Mouse (Mus musculus) layer of hippocampus, postnatal 36 days (tissue): ENCODE data around the gene Snapc5. TPM values are rescaled to one million over a fixed set of nuclear protein-coding genes. Genes with fewer than 3 reads are reported as not detected.

Experiments used
- DNase-seq, 2 experiments: peaks; one replicate each; pipeline ENCODE4 v3.0.0; 2022
- microRNA-seq, 2 experiments: library from miRNA; unstranded; fragments of <30 nt; microRNA quantifications; one replicate each; pipeline ENCODE4 v1.2.0; 2021
- total RNA-seq, 2 experiments: library from RNA; stranded (reverse); gene quantifications; 2 replicates each; pipeline ENCODE4 v1.2.3; 2021

Gene Snapc5
- total RNA-seq, 2 experiments from 2014 or later, result 16.5 to 20.0 TPM

DNA sequence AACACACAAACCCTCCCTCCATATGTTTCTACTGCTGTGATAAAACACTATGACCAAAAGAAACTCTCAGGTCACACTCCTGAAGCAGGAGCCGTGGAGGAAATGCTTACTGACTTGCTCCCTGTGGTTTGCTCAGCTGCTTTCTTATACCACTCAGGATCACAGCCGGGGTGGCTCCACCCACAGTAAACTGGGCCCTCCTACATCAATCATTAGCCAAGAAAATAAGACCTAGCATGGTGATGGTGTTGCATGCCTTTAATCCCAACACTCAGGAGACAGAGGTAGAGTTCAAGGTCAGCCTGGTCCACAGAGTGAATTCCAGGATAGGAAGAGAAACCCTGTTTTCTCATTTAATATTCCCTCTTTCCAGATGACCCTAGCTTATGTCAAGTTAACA, 20.8 kb downstream of the Snapc5 start:
- DNase-seq, result no peak

DNA sequence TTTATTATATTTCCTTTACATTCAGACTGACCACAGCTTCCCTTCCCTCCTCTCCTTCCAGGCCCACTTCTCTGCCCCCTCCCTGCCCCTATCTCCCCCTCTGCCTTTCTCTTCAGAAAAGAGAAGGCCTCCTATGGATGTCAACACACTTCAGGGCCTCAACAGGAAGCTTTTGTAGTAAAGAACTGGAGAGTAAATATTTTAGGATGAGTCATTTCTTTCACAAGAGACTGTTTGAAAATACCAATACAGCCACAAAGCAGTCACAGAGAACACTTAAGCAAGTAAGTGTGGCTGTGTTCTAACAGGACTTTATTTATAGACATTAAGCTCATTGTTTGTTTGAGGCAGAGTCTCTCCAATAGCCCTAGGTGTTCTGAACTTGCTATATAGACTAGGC, 23.3 kb downstream of the Snapc5 start:
- no peak for DNase-seq

DNA sequence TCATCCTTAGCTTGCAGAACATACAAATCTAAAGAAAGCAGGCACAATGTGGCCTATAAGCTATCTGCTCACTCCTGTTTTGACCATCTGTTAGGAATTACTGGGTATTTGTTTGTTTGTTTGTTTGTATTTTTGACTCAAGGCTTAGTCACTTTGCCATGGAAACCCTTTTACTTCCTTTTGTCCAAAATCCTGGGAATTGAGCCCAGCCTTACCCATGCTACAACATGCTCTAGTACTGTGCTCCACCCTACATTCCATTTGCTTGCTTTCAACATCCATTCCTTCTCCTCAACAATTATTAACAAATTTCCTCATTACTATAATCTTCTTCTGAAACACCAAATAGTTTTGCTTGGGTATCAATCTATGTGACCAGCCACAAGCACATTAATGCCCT, 23.8 kb downstream of the Snapc5 start:
- DNase-seq, result no peak

DNA sequence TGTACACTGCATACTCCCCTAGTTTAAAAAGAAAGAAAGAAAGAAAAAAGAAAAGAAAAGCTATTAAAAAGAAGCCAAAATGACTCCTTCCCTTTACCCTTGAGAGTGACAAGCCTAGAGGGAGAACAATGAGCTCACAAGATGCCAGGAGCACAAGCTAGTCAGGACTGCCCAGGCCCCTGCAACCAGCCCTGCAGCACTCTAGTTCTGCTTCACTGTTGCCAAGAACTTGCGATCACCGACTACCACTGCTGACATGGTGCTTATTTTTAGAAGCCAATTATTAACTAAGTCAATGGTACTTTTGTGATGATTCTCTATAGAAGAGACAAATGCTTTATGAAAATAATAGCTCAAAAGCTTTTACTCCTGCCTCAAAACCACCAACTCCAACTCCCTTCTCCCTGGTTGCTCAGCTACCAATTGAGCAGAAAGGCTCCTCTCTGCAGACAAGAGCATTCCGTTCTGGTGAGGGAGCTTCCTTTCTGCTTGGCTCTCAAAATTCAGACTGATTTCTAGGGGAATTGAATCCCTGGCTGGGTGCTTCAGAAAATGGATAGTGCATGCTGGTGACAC, 28.5 kb downstream of the Snapc5 start:
- peak in 1 of 2 experiments; percentile 29 for DNase-seq

DNA sequence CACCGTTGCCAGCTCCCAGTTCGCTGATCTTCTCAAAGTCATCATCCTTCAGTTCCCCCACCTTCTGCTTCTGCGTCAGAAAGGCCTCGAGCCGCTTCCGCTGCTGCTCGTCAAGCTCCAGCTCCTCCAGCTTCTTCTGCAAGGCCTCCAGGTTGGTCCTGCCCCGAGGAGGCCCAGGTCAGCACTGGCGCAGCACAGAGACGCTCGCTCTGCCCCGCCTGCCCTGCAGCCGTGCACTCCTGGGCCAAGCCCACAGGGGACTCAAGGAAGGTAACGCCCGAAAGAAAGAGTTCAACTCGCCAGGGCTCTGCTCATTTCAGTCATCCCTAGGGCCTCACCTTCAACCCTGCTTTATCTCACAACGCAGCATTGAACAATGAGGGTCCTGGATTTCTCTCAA, 35.4 kb downstream of the Snapc5 start:
- DNase-seq, result no peak

DNA sequence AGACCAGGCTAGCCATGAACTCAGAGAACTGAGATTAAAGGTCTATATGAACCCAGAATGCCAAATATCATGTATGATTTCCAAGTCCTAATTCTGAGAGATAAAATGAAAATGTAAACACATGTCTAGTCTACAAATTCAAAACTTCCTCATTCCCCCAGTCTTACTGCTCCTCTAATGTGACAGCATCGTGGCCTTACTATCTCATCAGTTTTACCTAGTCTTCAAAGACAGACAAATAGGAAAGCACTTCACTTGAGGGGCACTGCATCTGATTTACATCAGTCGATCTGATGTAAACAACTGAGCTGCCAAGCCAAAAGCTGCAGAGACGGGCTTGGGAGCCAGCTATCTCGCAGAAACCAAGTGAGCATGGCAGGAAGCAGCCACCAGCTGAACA, 37.0 kb downstream of the Snapc5 start:
- no peak for DNase-seq

DNA sequence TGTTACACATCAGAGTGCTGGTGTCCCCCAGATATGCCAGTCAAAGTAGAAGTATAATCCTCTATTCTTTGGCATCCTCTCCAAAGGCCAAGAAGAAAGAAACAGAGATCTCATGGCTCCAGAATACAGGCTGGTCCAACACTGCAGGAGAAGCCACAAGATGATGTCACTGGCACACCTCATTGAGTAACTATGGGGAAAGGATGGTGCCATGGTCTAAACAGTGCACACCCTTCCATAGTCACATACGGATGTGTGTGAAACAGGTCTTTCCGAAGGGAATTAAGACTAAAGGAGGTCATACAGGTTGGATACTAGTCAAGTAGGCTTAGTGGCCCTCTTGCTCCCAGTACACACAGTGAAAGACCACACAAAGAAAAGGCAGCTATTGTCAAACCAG, 37.6 kb downstream of the Snapc5 start:
- DNase-seq, result no peak

DNA sequence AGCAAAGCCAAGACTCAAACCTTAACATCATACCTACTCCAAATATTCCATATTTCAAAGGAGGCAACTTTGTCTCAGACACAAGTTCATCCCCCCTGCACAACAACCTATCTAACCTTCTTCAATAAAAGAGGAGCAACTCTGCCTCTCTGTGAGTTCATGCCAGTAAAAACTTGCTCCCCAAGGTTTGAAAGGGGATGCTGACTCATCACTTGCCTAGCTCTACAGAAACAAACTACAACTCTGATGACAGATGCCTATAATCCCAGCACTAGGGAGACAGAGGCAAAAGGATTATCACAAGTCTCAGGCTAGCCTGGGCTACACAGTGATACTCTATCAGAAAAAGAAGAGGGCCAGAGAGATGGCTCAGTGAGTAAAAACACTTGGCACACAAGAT, 38.8 kb downstream of the Snapc5 start:
- no peak for DNase-seq

DNA sequence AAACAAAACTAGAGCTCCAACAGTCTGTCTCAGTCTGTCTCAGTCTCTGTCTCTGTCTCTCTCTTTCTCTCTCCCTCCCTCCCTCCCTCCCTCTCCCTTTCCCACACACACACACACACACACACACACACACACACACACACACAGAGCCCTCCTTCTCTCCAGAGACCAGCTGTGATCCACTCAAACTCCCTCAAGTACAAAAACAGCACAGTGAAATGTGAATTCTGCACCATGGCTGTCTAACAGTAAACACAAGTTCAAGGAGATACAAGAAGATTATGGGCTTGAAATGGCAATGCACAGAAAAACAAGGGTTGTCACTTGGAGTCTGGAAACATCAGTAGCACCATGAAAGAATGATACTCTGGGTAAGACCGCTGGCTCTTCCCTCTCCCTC, 40.2 kb downstream of the Snapc5 start:
- DNase-seq, result no peak

DNA sequence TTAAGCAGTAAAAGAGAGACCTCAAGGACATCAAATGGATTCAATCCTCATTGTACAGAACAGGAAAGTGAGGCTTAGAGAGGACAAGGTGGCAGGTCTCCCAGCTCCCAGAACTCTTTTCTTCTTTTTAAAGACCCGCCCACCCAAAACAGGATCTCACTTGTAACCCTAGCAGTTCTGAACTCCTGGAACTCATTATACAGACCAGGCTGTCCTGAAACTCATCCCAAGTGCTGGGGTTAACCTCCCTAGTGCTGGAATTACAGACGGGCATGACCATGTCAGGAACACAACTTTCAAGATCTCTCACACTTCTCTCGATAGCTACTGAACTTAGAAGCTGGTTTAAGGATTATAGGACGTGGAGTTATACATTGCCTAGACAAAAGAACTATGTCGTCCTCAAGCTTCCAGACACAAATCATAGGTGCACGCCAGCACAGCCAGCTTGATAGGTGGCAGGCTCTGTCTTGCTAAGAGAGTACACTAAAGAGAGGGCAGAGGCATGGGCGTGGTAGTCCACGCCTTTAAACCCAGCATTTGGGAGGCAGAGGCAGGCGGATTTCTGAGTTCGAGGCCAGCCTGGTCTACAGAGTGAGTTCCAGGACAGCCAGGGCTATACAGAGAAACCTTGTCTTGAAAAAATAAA, 40.8 kb downstream of the Snapc5 start:
- no peak for DNase-seq

DNA sequence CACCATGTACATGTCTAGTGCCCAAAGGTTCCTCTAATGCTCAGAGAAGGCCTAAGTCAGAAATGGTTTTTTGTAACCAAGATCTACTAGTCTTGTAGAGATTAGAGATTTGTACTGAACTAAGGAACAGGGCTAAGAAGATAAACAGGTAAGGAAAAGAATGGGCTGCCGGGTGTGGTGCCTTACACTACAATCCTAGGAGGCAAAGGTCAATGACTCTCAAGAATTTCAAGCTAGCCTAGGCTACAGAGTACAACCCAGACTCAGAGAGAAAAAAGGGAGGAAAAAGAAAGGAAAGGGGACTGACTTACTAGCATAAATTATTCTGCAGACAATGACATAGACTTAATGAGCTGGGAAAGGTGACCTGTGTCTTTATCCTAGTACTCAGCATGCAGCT, 41.5 kb downstream of the Snapc5 start:
- DNase-seq, result no peak

DNA sequence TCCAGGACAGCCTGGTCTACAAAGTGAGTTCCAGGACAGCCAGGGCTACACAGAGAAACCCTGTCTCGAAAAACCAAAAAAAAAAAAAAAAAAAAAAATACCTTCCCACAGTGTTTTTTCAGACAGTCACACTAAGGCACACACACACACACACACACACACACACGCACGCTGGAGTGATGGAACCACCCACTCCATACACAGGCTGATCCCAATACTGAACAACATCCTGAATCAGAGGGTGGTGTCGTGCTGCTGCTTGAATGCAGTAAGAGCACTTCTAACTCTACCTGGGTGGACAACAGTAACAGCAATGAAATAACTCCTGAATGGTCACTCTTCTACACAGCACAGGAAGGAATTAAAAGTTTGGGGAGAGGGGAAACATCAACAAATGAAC, 42.4 kb downstream of the Snapc5 start:
- DNase-seq, result peak in 1 of 2 experiments; percentile 24

DNA sequence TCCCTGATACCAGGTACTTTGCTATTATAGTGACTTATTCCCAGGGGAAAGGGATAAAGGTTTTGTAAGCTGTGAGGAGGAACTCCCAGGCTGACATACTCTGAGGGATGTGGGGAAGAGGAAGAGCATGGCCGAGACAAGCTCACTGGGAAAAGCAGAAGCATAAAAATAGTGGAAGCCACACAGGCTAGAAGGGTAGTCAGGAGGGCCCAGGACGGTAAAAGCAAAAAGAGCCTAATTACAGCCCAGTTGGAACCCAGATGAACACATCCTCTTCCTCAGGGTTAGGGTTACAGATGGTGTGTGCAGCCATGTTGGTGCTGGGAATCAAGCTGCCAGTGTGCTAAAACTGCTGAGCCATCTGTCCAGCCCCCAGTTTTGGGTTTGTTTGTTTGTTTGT, 43.0 kb downstream of the Snapc5 start:
- DNase-seq, result no peak

DNA sequence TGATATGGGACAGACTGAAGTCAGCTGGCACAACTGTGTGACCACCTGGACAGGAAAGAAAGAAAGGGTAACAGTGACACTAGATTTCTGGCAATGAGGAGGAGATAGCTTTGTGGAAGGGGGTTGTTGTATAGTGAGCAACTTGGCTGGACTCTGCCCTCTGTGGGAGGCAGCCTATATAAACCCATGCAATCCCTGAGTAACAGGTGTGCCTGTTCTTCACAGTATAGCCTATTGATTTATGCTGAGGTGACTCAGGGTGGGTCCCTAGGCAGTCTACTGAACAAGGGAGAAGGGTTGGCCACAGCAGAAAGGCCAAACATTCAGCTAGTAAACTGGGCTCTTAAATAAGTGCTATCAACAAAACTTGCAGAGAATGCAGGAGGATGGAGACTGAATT, 46.7 kb downstream of the Snapc5 start:
- no peak for DNase-seq

DNA sequence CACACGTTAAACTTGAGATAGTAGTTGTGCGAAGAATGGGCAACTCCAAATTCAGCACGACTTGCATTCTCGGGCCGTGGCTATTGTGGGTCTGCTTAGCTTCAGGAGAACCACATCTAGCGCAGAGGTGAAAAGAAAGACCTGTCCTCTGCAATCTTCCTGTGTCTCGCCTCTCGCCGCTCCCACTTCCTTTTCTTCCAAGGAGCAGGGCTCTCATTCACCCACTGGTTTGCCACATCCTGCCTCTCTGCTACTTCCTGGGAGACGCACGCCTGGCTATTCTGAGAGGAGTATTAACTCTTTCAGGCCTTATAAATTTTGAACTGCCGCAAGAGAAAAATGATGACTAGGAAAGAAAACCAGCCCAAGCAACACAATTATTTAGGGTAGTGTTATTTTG, 48.7 kb downstream of the Snapc5 start:
- DNase-seq, result no peak

DNA sequence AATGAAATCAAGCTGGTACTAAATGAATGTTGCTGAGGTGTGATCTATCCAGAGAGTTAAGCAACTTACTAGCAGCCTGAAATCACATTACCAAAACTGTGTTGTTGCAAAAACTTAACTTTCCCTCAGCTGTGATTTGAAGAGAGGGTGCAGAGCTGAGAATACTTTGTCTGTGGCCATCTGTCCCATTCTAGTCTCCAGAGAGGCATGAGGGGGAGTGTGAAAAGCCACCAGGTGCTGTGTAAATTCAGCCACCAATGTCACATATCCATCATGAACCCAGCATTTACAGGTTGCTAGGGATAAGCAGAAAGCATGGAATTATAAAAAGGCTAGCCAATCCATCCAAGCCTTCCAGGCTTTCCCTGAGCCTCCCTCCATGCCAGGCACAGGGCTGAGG, 49.9 kb downstream of the Snapc5 start:
- no peak for DNase-seq

DNA sequence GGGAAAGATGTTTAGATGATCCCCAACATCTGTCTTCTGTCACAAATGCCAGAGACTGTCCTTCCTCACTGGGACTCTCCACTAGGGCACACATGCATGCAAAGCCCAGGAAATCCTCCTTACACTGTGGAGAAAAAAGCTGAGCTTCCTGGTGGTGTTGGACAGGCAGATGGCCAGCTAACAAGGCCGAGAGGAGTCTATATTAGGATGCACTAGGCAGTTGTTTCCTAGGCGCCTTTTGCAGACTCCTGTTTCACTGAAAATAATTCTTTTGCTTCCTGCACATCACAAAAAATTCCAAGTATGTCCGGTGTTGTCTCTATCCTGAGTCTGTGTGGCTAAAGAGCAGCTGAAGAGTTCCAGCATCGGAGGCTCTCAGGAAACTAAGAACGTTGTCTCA, 52.1 kb downstream of the Snapc5 start:
- no peak for DNase-seq

DNA sequence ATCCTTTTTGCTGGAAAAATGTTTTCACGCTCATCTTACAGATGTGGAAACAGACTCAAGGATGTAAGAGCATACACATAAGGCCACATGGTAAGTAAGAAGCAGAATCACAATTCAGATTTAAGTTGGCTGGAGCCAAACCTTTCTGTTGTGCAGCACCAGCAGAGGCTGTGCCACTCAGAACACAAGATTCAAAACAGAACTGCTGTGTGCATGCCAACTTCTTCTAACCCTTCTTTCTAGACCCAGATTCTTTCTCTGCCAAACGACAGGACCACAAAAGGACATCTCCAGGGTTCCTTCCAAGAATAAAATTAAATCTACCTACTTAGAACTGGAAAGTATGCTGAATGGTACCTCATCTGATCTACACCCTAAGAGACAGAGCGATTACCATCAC, 52.6 kb downstream of the Snapc5 start:
- DNase-seq, result no peak

DNA sequence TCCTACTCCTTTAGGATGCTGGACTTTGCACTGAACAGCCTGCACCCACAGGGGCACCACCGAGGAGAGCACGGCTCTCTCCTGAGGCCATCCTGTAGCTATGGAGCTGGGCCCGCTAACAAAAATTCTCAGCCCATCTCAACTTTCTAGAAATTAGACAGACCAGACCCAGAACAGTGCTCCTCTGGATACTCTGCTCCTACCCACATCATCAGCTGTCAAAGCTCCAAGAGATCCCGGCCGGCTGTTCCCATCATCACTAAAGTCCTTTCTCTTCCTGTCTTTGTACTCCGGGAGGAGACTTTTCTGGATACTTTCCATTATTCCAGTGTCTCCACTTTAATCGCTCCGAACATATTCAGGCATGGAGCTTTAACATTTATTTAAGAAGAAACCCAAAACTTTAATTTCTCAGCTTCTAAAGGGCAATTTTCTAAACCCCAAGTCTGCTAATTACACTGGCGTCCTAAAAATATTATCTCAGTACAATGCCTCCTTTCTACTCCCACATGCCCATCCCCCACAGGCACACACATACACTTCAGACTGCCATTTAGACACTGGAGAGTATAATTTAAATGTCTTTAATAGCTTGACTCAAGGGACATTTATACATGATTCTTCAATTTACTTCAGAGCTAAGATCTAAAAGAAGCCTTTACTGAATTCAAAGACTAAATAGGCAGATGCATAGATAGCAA, 53.3 kb downstream of the Snapc5 start:
- DNase-seq, result no peak

Small RNA genes within 50 kb of the gene (microRNA-seq; reads per million reads assigned to microRNA genes)
- gene Gm24106, result 0 reads per million in 2 experiments

Other genes with a start within 250 kb of the Snapc5 start
- gene Smad6, start 157.2 kb upstream of the Snapc5 start, total RNA-seq, result 1 to 10 TPM; 1.4 to 2.2 TPM
- not detected for gene Lctl, start 62.1 kb upstream of the Snapc5 start, total RNA-seq
- 1 to 10 TPM; 2.4 to 2.5 TPM for gene Zwilch, start 6.2 kb upstream of the Snapc5 start, total RNA-seq
- 100 to 1,000 TPM; 561 to 565 TPM for gene Rpl4, start 5.9 kb upstream of the Snapc5 start, total RNA-seq
- 1 to 10 TPM; 2.1 to 3.4 TPM for gene Uchl4, start 55.9 kb downstream of the Snapc5 start, total RNA-seq
- gene Map2k1, start 74.4 kb downstream of the Snapc5 start, total RNA-seq, result 100 to 1,000 TPM; 315 to 336 TPM
- gene Tipin, start 102.3 kb downstream of the Snapc5 start, total RNA-seq, result 10 to 100 TPM; 13.5 to 16.9 TPM
- 10 to 100 TPM; 28.6 to 30.3 TPM for gene Dis3l, start 162.0 kb downstream of the Snapc5 start, total RNA-seq
- 10 to 100 TPM; 16.3 to 16.7 TPM for gene Megf11, start 206.4 kb downstream of the Snapc5 start, total RNA-seq